Mouse (Mus musculus): ENCODE measurements around the gene Ripor2.

DNA sequence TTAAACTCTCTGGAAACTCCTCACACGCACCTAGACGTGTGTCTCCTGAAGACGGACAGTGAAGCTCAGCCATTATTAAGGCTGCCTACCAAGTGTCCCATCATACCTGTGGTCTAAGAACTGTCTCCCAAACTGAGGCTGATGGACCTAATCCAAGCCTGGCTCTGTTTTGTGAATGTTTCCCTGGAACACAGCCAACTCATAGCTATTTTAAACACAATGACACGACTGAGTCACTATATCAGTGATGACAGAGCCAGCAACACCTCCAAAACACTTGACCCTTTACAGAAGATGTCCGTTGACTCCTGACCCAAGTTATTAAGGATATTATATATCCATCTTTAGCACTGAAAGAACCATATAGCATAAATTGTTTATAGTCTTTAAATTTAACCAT is 43.0 kb upstream of the Ripor2 start:
- TF ChIP-seq POLR2A (IDR thresholded peaks at IDR 0.05; ENCODE audit: low read depth, low read length) (no peak), CTCF (IDR thresholded peaks at IDR 0.05; ENCODE audit: extremely low read depth, insufficient read length, insufficient replicate concordance, low read depth, low read length) (no peak)
